Mouse (Mus musculus) C2C12 (cell line): ENCODE measurements at regions not wholly inside any gene's neighbourhood (a gene's known extent, or its start where the extent isn't known, plus 50 kb on each side); places are given as distances from the start of the nearest gene placed in this dataset.

ENCODE experiments used
- H3K27me3 ChIP-seq: one replicate; pipeline ENCODE4 v1.6.1; 2011; ENCODE audit not compliant: control insufficient read depth, insufficient read depth, insufficient read length
- H3K36me3 ChIP-seq: one replicate; pipeline ENCODE4 v1.6.1; 2011; ENCODE audit not compliant: control insufficient read depth, insufficient read depth
- H3K4me3 ChIP-seq: one replicate; pipeline ENCODE4 v1.5.1; 2011; ENCODE audit warnings: mild to moderate bottlenecking, control low read depth; ENCODE audit not compliant: poor library complexity, insufficient read depth, severe bottlenecking
- H3K79me2 ChIP-seq: one replicate; pipeline ENCODE4 v1.6.1; 2011; ENCODE audit not compliant: control insufficient read depth, insufficient read depth
- H3K79me3 ChIP-seq: one replicate; pipeline ENCODE4 v1.6.1; 2011; ENCODE audit warnings: low read depth, control low read depth
- H3ac ChIP-seq: one replicate; pipeline ENCODE3; 2011; ENCODE audit warnings: low read depth; ENCODE audit not compliant: control insufficient read depth, insufficient read length
- CEBPB ChIP-seq: IDR thresholded peaks from one replicate; pipeline ENCODE4 v1.6.1; 2011; ENCODE audit warnings: low read depth, mild to moderate bottlenecking, control low read depth, moderate library complexity
- CTCF ChIP-seq: IDR thresholded peaks from one replicate; pipeline ENCODE4 v1.5.1; 2011; ENCODE audit not compliant: control insufficient read depth, insufficient read depth, insufficient read length
- FOSL1 ChIP-seq: IDR thresholded peaks from one replicate; pipeline ENCODE4 v1.8.0; 2011; ENCODE audit warnings: mild to moderate bottlenecking, low read length; ENCODE audit not compliant: poor library complexity, insufficient read depth, severe bottlenecking
- MAX ChIP-seq: IDR thresholded peaks from one replicate; pipeline ENCODE4 v1.6.1; 2011; ENCODE audit warnings: mild to moderate bottlenecking, control low read depth
- MYOD1 ChIP-seq: IDR thresholded peaks from one replicate; pipeline ENCODE4 v1.6.1; 2011; ENCODE audit warnings: low read depth; ENCODE audit not compliant: control insufficient read depth, insufficient read length
- MYOG ChIP-seq: IDR thresholded peaks from one replicate; pipeline ENCODE4 v1.6.1; 2011; ENCODE audit not compliant: control insufficient read depth, insufficient read length; ENCODE audit errors: extremely low read depth
- USF1 ChIP-seq: IDR thresholded peaks from one replicate; pipeline ENCODE4 v1.6.1; 2011; ENCODE audit warnings: low read depth, mild to moderate bottlenecking, control low read depth, moderate library complexity

GRCm38 (mm10) chr17:10012161-10012560 is 307.5 kb downstream of the Qk start:
- Histone ChIP-seq H3K79me3 (no peaks in the 10 kb centered on the region), H3K36me3 (no peaks in the 10 kb centered on the region), H3ac (no peak overlapping the region), H3K27me3 (no peaks in the 10 kb centered on the region), H3K4me3 (no peak overlapping the region), H3K79me2 (no peaks in the 10 kb centered on the region)
- no peak for TF ChIP-seq MYOG

- H3K36me3 ChIP-seq = no peaks in the 10 kb centered on the region
- TF ChIP-seq USF1 (no peak), MYOD1 (no peak), FOSL1 (no peak), MAX (no peak), CEBPB (no peak), MYOG (no peak), CTCF (no peak)
- H3K27me3 ChIP-seq = no peaks in the 10 kb centered on the region
- no peak overlapping the region for H3ac ChIP-seq
- H3K79me3 ChIP-seq = no peaks in the 10 kb centered on the region
- H3K4me3 ChIP-seq = no peak overlapping the region
- no peaks in the 10 kb centered on the region for H3K79me2 ChIP-seq
Measured at GRCm38 (mm10) chr17:10011728-10012127, 307.9 kb downstream of the Qk start.

- Histone ChIP-seq H3ac (no peak overlapping the region), H3K4me3 (no peak overlapping the region), H3K79me2 (no peaks in the 10 kb centered on the region), H3K79me3 (no peaks in the 10 kb centered on the region), H3K27me3 (no peaks in the 10 kb centered on the region), H3K36me3 (no peaks in the 10 kb centered on the region)
- TF ChIP-seq MYOD1 = no peak
Measured at GRCm38 (mm10) chr17:10001071-10001591, 318.5 kb downstream of the Qk start.

- Histone ChIP-seq H3K27me3 (no peaks in the 10 kb centered on the region), H3K4me3 (no peak overlapping the region), H3ac (no peak overlapping the region), H3K36me3 (no peaks in the 10 kb centered on the region), H3K79me3 (no peaks in the 10 kb centered on the region), H3K79me2 (no peaks in the 10 kb centered on the region)
- TF ChIP-seq USF1 = no peak
- TF ChIP-seq FOSL1 = no peak
- no peak for TF ChIP-seq MAX
- TF ChIP-seq CEBPB = no peak
Measured at GRCm38 (mm10) chr17:9995321-9995720, 324.3 kb downstream of the Qk start.

GRCm38 (mm10) chr17:9990744-9991143 is 321.2 kb upstream of the Pabpc6 start:
- no peaks in the 10 kb centered on the region for H3K27me3 ChIP-seq

GRCm38 (mm10) chr17:9981273-9981672 is 311.8 kb upstream of the Pabpc6 start:
- Histone ChIP-seq H3K36me3 (no peaks in the 10 kb centered on the region), H3K79me3 (no peaks in the 10 kb centered on the region), H3K79me2 (no peaks in the 10 kb centered on the region), H3K27me3 (no peaks in the 10 kb centered on the region), H3K4me3 (no peak overlapping the region), H3ac (no peak overlapping the region)
- TF ChIP-seq MYOG (no peak), CTCF (no peak), MAX (no peak), MYOD1 (no peak), FOSL1 (no peak)

More at GRCm38 (mm10) chr17:9990744-9991143, 321.2 kb upstream of the Pabpc6 start:
- Histone ChIP-seq H3K4me3 (no peak overlapping the region), H3K79me3 (no peaks in the 10 kb centered on the region), H3ac (no peak overlapping the region), H3K79me2 (no peaks in the 10 kb centered on the region), H3K36me3 (no peaks in the 10 kb centered on the region)
- TF ChIP-seq MYOG (no peak), FOSL1 (no peak), MAX (no peak), USF1 (no peak), CEBPB (no peak), CTCF (no peak), MYOD1 (no peak)
